Mouse (Mus musculus): ENCODE results near the gene Mcoln3. TPM values are rescaled to one million over a fixed set of nuclear protein-coding genes. Genes with fewer than 3 reads are reported as not detected.

Mcoln3 gene
- total and polyA plus RNA-seq, 3 experiments, result 5.2 to 11.3 (median 5.3) TPM

GRCm38 (mm10) chr3:146122125-146122420, 4.8 kb downstream of the Mcoln3 start (continued):
- no peak for TF ChIP-seq ZMIZ1 (IDR thresholded peaks at IDR 0.05; ENCODE audit: low read depth, low read length)
- no peak for TF ChIP-seq E2F4 (IDR thresholded peaks at IDR 0.05; ENCODE audit: insufficient replicate concordance, low read depth, low read length)
- no peak for TF ChIP-seq MEF2A (IDR thresholded peaks at IDR 0.05; ENCODE audit: borderline replicate concordance, low read depth, low read length)
- peak; percentile 50; the same call in 1 of the 2 replicates for TF ChIP-seq HCFC1 (IDR thresholded peaks at IDR 0.05; ENCODE audit: low read depth, low read length)

- Histone ChIP-seq H3K27me3 (replicated peaks) (no peaks in the 10 kb centered on the region), H3K4me3 (replicated peaks in 1 of 3; ENCODE audit: low read depth in 2 of 3, low read length in 2 of 3, poor library complexity in 1 of 3) (peak overlapping the region in 2 of 3 experiments; percentile 13 to 53), H3K4me2 (ENCODE audit: insufficient read depth, low read depth, poor library complexity, severe bottlenecking) (peak overlapping the region; percentile 83), H3K4me1 (ENCODE audit: control insufficient read depth in 1 of 2, insufficient read depth in 2 of 2) (peaks cover 18 to 60% of the 10 kb centered on the region in 2 experiments), H3K9ac (ENCODE audit: insufficient read depth, low read depth) (peak overlapping the region; percentile 90; the same call in 1 of the 2 replicates), H3K9me3 (replicated peaks; ENCODE audit: low read length) (no peaks in the 10 kb centered on the region), H3K79me2 (replicated peaks; ENCODE audit: control insufficient read depth, extremely low read depth, insufficient read depth, poor library complexity, severe bottlenecking) (no peaks in the 10 kb centered on the region), H3K36me3 (replicated peaks in 1 of 2; ENCODE audit: control insufficient read depth in 1 of 2, insufficient read depth in 1 of 2, low read length in 1 of 2) (peaks cover 0 to under 1% of the 10 kb centered on the region in 2 experiments), H3K27ac (ENCODE audit: insufficient read depth, low read depth) (peak overlapping the region; percentile 54)
- dilution Hi-C loops (cut with MboI; ENCODE audit: extremely low pct_ligation_motif_present, extremely low pct_unique_long_range_greater_than_20kb, low sequenced_read_pairs) (no loop called here), in situ Hi-C loops (cut with MboI; ENCODE audit: low pct_ligation_motif_present, low pct_unique_long_range_greater_than_20kb, low sequenced_read_pairs) (no loop called here)
- TF ChIP-seq JUND (conservative IDR thresholded peaks at IDR 0.05; ENCODE audit: low read depth, low read length) (peak; percentile 96), SIN3A (IDR thresholded peaks at IDR 0.05; ENCODE audit: low read length) (peak; percentile 93), HCFC1 (IDR thresholded peaks at IDR 0.05; ENCODE audit: low read depth, low read length) (peak; percentile 49; the same call in 1 of the 2 replicates), RAD21 (IDR thresholded peaks at IDR 0.05; ENCODE audit: low read depth, low read length) (no peak; the same call in none of the 2 replicates), NELFE (IDR thresholded peaks at IDR 0.05; ENCODE audit: low read depth, low read length) (0 out of 2 replicates have a peak, but pooled peaks have one; percentile 34), CHD1 (IDR thresholded peaks at IDR 0.05; ENCODE audit: low read depth, low read length) (0 out of 2 replicates have a peak, but pooled peaks have one; percentile 57), ZKSCAN1 (IDR thresholded peaks at IDR 0.05; ENCODE audit: borderline replicate concordance, low read depth, low read length) (no peak; the same call in 1 of the 2 replicates), ETS1 (conservative IDR thresholded peaks at IDR 0.05; ENCODE audit: low read depth, low read length) (peak; percentile 98), ZC3H11A (IDR thresholded peaks at IDR 0.05; ENCODE audit: low read depth, low read length) (no peak), POLR2A (IDR thresholded peaks at IDR 0.05; ENCODE audit: low read depth, low read length) (peak; percentile 36; the same call in 1 of the 2 replicates), TBP (conservative IDR thresholded peaks at IDR 0.05; ENCODE audit: low read depth, low read length) (peak; percentile 78), MXI1 (IDR thresholded peaks at IDR 0.05; ENCODE audit: low read depth, low read length) (peak; percentile 96), MAX (IDR thresholded peaks at IDR 0.05; ENCODE audit: low read length) (peak; percentile 98), SMC3 (IDR thresholded peaks at IDR 0.05; ENCODE audit: low read depth, low read length) (no peak), MAZ (IDR thresholded peaks at IDR 0.05; ENCODE audit: low read depth, low read length) (peak; percentile 87; the same call in 1 of the 2 replicates), MYC (IDR thresholded peaks at IDR 0.05; ENCODE audit: low read depth, low read length) (peak; percentile 100), CHD2 (IDR thresholded peaks at IDR 0.05; ENCODE audit: low read length) (peak; percentile 75; the same call in 1 of the 2 replicates), MAFK (IDR thresholded peaks at IDR 0.05; ENCODE audit: insufficient replicate concordance, low read length) (peak; percentile 72; the same call in 1 of the 2 replicates), RCOR1 (conservative IDR thresholded peaks at IDR 0.05; ENCODE audit: low read depth, low read length) (peak; percentile 95), E2F4 (IDR thresholded peaks at IDR 0.05; ENCODE audit: insufficient replicate concordance, low read depth, low read length) (peak; percentile 88), EP300 (IDR thresholded peaks at IDR 0.05; ENCODE audit: low read length) (peak; percentile 100), UBTF (IDR thresholded peaks at IDR 0.05; ENCODE audit: low read depth, low read length) (no peak; the same call in 1 of the 2 replicates), NRF1 (IDR thresholded peaks at IDR 0.05; ENCODE audit: low read depth, low read length) (no peak), MEF2A (IDR thresholded peaks at IDR 0.05; ENCODE audit: borderline replicate concordance, low read depth, low read length) (peak; percentile 93), USF1 (IDR thresholded peaks at IDR 0.05; ENCODE audit: low read depth, low read length) (peak; percentile 33; the same call in 1 of the 2 replicates), JUN (IDR thresholded peaks at IDR 0.05; ENCODE audit: insufficient read depth, low read depth, low read length) (peak; percentile 97), ELF1 (IDR thresholded peaks at IDR 0.05; ENCODE audit: low read depth, low read length) (peak; percentile 36; the same call in 1 of the 2 replicates), BHLHE40 (IDR thresholded peaks at IDR 0.05; ENCODE audit: low read depth, low read length) (peak; percentile 99), ZNF384 (IDR thresholded peaks at IDR 0.05; ENCODE audit: low read depth, low read length) (peak; percentile 100), PAX5 (IDR thresholded peaks at IDR 0.05; ENCODE audit: low read length) (no peak), USF2 (conservative IDR thresholded peaks at IDR 0.05; ENCODE audit: low read depth, low read length) (peak; percentile 54), KAT2A (IDR thresholded peaks at IDR 0.05; ENCODE audit: insufficient replicate concordance, low read length) (no peak), ZMIZ1 (IDR thresholded peaks at IDR 0.05; ENCODE audit: low read depth, low read length) (no peak), IRF4 (IDR thresholded peaks at IDR 0.05; ENCODE audit: low read depth, low read length) (peak; percentile 90), TCF12 (IDR thresholded peaks at IDR 0.05; ENCODE audit: low read depth, low read length) (peak; percentile 96)
- DNase-seq (ENCODE audit: extremely low read depth), result peak; percentile 80
These were observed 5.7 kb downstream of the Mcoln3 start for GRCm38 (mm10) chr3:146122807-146123463.
